ENCODE assay signal across 9 mouse cellular contexts in genomic region chr10:124349300-124349699, GRCm38 (mm10).
DNase-seq lines count a peak whose midpoint lies in the region; ATAC-seq and TF ChIP-seq lines count a peak whose summit lies in the region.
"Had no signal": no experiment of that assay in that cellular context is flagged by ENCODE, and none has a peak within 500 bp of the region (broad histone marks: within the 10 kb centered on the region; RNA-seq: fewer than 3 reads in every experiment).

No protein-coding gene starts in this region.

- intact Hi-C loops in left cerebral cortex, postnatal 10 days (cut with DNase I) = no loop called here
- intact Hi-C loops in left cerebral cortex, postnatal 25 days (cut with DNase I) = no loop called here

- peak; percentile 71 for ATAC-seq in hindbrain, postnatal 0 days
- no peak for ATAC-seq in CD4-positive, CD25-positive, alpha-beta regulatory T cell, adult 4 months
- ATAC-seq in forebrain, embryonic 16.5 days = no peak

- H3K36me3 ChIP-seq in hindbrain, postnatal 0 days (ENCODE audit: insufficient read depth, low read length) = no peaks in the 10 kb centered on the region
- no peaks in the 10 kb centered on the region for H3K36me3 ChIP-seq in forebrain, embryonic 16.5 days (ENCODE audit: control insufficient read depth, insufficient read depth)
- H3K36me3 ChIP-seq: heart, embryonic 13.5 days had no signal

- DNase-seq in left cerebral cortex, postnatal 10 days (ENCODE audit: extremely low spot score in 1 of 2, low spot score in 2 of 2) = peak; percentile 22 to 23
- no peak for DNase-seq in left cerebral cortex, postnatal 25 days (ENCODE audit: low spot score in 2 of 2)
- DNase-seq in adipocyte (ENCODE audit: low spot score) = peak; percentile 40
- peak; percentile 14 for DNase-seq in embryo, embryonic 11 days
- peak; percentile 80 for DNase-seq in hindbrain, postnatal 0 days (ENCODE audit: low spot score)
- no peak for DNase-seq in spleen, adult 18-20 months

- 46% methylated on average over 2 of the region's 2 CpGs for WGBS in hindbrain, postnatal 0 days
- 46% methylated on average over 2 of the region's 2 CpGs for WGBS in forebrain, embryonic 16.5 days

- no peaks in the 10 kb centered on the region for H3K27me3 ChIP-seq in hindbrain, postnatal 0 days (ENCODE audit: insufficient read depth, low read length)
- no peaks in the 10 kb centered on the region for H3K27me3 ChIP-seq in forebrain, embryonic 16.5 days (replicated peaks; ENCODE audit: control insufficient read depth, insufficient read depth, low read length)
- H3K27me3 ChIP-seq: heart, embryonic 13.5 days had no signal

- H3K27ac ChIP-seq in hindbrain, postnatal 0 days = no peak overlapping the region
- no peak overlapping the region for H3K27ac ChIP-seq in forebrain, embryonic 16.5 days (ENCODE audit: low read length)
- H3K27ac ChIP-seq: heart, embryonic 13.5 days had no signal

- no peak for TF ChIP-seq CTCF in hindbrain, postnatal 0 days (IDR thresholded peaks at IDR 0.05; ENCODE audit: low read depth)

- no peaks in the 10 kb centered on the region for H3K4me1 ChIP-seq in hindbrain, postnatal 0 days (ENCODE audit: insufficient read depth, low read length)
- no peaks in the 10 kb centered on the region for H3K4me1 ChIP-seq in forebrain, embryonic 16.5 days (replicated peaks; ENCODE audit: control insufficient read depth, insufficient read depth, low read length)
- H3K4me1 ChIP-seq: heart, embryonic 13.5 days had no signal

- no peaks in the 10 kb centered on the region for H3K9me3 ChIP-seq in hindbrain, postnatal 0 days (ENCODE audit: low read length)
- no peaks in the 10 kb centered on the region for H3K9me3 ChIP-seq in forebrain, embryonic 16.5 days (ENCODE audit: control insufficient read depth, low read length)
- H3K9me3 ChIP-seq: heart, embryonic 13.5 days had no signal

- no peak overlapping the region for H3K4me3 ChIP-seq in hindbrain, postnatal 0 days (ENCODE audit: low read length)
- no peak overlapping the region for H3K4me3 ChIP-seq in forebrain, embryonic 16.5 days (replicated peaks; ENCODE audit: low read length)
- H3K4me3 ChIP-seq: heart, embryonic 13.5 days had no signal

- no peak overlapping the region for H3K9ac ChIP-seq in hindbrain, postnatal 0 days (replicated peaks; ENCODE audit: low read length)
- H3K9ac ChIP-seq in forebrain, embryonic 16.5 days (replicated peaks; ENCODE audit: low read depth, low read length) = no peak overlapping the region
- H3K9ac ChIP-seq: heart, embryonic 13.5 days had no signal

- H3K4me2 ChIP-seq in hindbrain, postnatal 0 days (ENCODE audit: low read depth, low read length) = no peak overlapping the region
- H3K4me2 ChIP-seq in forebrain, embryonic 16.5 days (ENCODE audit: low read length) = no peak overlapping the region
- H3K4me2 ChIP-seq: heart, embryonic 13.5 days had no signal

Comparison
In these comparisons a context has a peak if more than half of its experiments do, and no peak if none do; other contexts are left out.
1. DNase-seq: peak in left cerebral cortex, postnatal 10 days (2 of 2), adipocyte (single experiment), embryo, embryonic 11 days (single experiment) and hindbrain, postnatal 0 days (single experiment); none in left cerebral cortex, postnatal 25 days (0 of 2) and spleen, adult 18-20 months (0 of 2).